Mouse (Mus musculus) ES-Bruce4 (cell line): Measurements from ENCODE around the gene Depdc5.

ENCODE experiments used
- EP300 ChIP-seq: IDR thresholded peaks from 2 replicates; pipeline ENCODE4 v1.6.1; 2011; ENCODE audit warnings: low read depth, low read length; ENCODE audit not compliant: insufficient read depth
- POLR2A ChIP-seq: IDR thresholded peaks from one replicate; pipeline ENCODE4 v1.8.1; 2011; ENCODE audit warnings: low read length; ENCODE audit not compliant: insufficient read depth

DNA sequence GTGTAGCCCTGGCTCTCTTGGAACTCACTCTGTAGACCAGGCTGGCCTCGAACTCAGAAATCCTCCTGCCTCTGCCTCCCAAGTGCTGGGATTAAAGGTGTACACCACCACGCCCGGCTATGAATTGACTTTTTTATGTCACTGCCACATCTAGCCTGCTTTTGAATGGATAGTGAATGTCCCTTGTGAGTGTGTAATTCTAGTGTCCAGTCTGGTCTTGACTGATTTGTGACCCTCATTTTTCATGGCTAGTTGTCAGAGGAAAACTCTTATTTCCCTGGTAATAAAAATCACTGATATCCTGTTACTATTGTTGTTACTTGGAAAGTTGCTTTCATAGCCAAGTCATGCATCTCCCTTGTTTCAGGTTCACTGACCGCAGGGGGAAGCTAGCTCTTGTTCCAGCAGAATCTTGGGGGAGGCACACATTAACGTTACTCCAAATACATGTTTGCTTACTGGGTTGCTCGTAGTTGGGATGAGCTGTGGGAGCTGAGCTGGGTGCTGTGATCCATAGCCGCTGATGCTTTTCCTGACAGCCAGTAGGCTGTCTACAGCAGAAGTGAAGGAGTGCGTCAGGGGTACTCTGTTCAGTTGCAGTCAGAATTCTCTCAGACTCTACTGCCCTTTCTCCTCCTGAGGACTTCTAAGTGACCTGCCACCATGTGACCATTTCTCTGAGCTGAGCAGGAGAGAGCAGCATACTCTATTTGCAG is 77.9 kb downstream of the Depdc5 start:
- no peak for TF ChIP-seq POLR2A
- TF ChIP-seq EP300 = no peak
